Mouse (Mus musculus): ENCODE measurements at regions not wholly inside any gene's neighbourhood (a gene's known extent, or its start where the extent isn't known, plus 50 kb on each side); places are given as distances from the start of the nearest gene placed in this dataset.

- no peak for TF ChIP-seq CTCF (IDR thresholded peaks at IDR 0.05; ENCODE audit: low read depth)
- no peak for TF ChIP-seq EP300 (IDR thresholded peaks at IDR 0.05; ENCODE audit: low read depth)
These were observed 60.5 kb downstream of the Rsl24d1 start for GRCm38 (mm10) chr9:73173589-73174247.
